Mouse (Mus musculus): ENCODE results near the gene Epo. TPM values are rescaled to one million over a fixed set of nuclear protein-coding genes. Genes with fewer than 3 reads are reported as not detected.
A peak's percentile ranks its signal among the peaks of the same experiment; 100 is the strongest.

Epo gene
- total and polyA plus RNA-seq, 3 experiments, result not detected

DNA sequence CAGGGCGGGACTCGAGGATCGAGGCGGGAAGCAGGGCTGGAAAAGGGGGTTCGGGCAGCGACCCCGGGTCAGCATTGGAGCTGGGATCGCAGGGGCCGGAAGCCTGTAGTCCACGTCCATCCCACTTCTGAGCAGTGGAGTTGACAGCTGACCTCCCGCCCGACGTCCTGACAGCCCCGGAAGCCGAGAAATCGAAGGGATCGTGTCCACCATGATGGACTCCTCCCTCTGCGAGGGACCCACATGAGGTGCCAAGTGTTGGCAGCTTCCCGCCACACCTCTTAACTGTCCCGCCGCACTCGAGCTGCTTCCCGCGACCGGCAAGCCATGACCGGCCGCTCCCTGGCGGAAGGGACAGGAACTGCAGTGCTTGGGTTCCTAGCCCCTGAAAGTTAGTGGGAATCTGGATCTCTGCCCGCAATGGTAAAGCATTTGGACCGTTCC is 30.4 kb downstream of the Epo start:
- peak; percentile 82 for DNase-seq (ENCODE audit: extremely low read depth)
- H3K79me2 ChIP-seq (replicated peaks; ENCODE audit: control insufficient read depth, extremely low read depth, insufficient read depth, poor library complexity, severe bottlenecking), result no peaks in the 10 kb centered on the region; the same call in 1 of the 2 replicates

DNA sequence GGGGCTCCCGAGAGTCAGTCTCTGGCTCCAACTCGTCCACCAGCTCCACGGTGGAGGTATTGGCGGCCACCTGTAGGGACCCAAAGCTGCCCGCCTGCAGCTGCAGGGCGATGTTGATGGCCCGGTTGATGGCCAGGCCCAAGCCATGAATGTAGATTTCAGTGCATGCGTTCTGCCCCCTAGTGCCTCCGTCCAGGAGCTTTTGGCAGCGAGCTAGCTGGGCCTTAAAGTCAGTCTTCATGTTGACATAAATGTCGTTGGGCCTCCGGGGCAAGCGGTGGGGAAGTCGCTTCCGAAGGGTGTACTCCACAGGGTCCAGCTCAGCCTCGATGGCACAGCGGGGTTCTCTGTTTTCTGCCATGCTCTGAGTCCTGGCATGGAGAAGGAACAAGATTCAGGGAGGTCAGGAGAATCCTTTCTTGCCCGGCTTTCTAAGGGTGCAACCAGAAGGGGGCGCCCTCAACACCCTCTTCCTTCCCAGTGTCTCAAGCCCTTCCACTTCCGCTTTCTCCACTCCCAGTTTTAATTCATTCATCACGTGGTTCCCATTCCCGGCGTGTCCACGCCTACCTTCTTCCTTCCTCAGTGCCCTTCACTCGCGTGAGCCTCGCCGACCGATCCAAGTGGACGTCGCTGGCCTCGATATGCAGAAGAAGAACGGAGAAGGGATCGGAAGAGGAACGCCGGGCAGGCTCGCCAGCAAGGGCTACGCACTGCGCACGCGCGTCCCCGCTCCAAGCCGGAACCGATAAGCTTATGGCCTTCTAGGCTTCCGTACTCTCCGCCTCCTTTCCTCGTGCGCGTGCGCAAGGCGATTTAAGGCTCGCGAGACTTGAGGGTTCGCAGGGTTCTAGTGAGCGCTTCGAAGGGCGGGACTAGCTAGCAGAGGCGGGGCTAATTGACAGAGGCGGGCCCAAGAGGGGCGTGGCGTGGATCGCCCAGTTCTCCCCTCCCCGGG is 31.1 kb downstream of the Epo start, which contains the start of gene Pop7:
Pop7 (minus strand) TSS at position 810 of the 958 bp plus-strand sequence.
- Histone ChIP-seq H3K9ac (ENCODE audit: insufficient read depth, low read depth) (peak within 1 kb of the TSS; percentile 90), H3K79me2 (replicated peaks; ENCODE audit: control insufficient read depth, extremely low read depth, insufficient read depth, poor library complexity, severe bottlenecking) (no peaks in the 10 kb centered on the region; the same call in 1 of the 2 replicates), H3K4me3 (replicated peaks in 1 of 3; ENCODE audit: low read depth in 2 of 3, low read length in 2 of 3, poor library complexity in 1 of 3) (peak within 1 kb of the TSS; percentile 76 to 94 (median 79)), H3K4me2 (ENCODE audit: insufficient read depth, low read depth, poor library complexity, severe bottlenecking) (peak within 1 kb of the TSS; percentile 71), H3K4me1 (ENCODE audit: control insufficient read depth in 1 of 2, insufficient read depth in 2 of 2) (peaks cover 2 to 14% of the 10 kb centered on the region in 2 experiments; a peak in 3 of 4 replicates), H3K36me3 (replicated peaks in 1 of 2; ENCODE audit: control insufficient read depth in 1 of 2, insufficient read depth in 1 of 2, low read length in 1 of 2) (peaks cover 0 to 11% of the 10 kb centered on the region in 2 experiments), H3K9me3 (replicated peaks; ENCODE audit: low read length) (peaks cover 3% of the 10 kb centered on the region), H3K27ac (ENCODE audit: insufficient read depth, low read depth) (peak within 1 kb of the TSS; percentile 92), H3K27me3 (replicated peaks) (peaks cover 3% of the 10 kb centered on the region)
- in situ Hi-C loops (cut with MboI; ENCODE audit: low pct_ligation_motif_present, low pct_unique_long_range_greater_than_20kb, low sequenced_read_pairs), result loop anchor here (25.0 kb wide), 1 partner anchor 260 kb away; no protein-coding TSS in a partner anchor
- DNase-seq (ENCODE audit: extremely low read depth), result peak; percentile 100
- dilution Hi-C loops (cut with MboI; ENCODE audit: extremely low pct_ligation_motif_present, extremely low pct_unique_long_range_greater_than_20kb, low sequenced_read_pairs), result no loop called here
- TF ChIP-seq KAT2A (IDR thresholded peaks at IDR 0.05; ENCODE audit: insufficient replicate concordance, low read length), result peak; percentile 86; the same call in 1 of the 2 replicates
- 0 out of 2 replicates have a peak, but pooled peaks have one; percentile 16 for TF ChIP-seq CHD1 (IDR thresholded peaks at IDR 0.05; ENCODE audit: low read depth, low read length)
- peak; percentile 99 for TF ChIP-seq CHD2 (IDR thresholded peaks at IDR 0.05; ENCODE audit: low read length)
- peak; percentile 73; the same call in 1 of the 2 replicates for TF ChIP-seq NELFE (IDR thresholded peaks at IDR 0.05; ENCODE audit: low read depth, low read length)
- TF ChIP-seq ZC3H11A (IDR thresholded peaks at IDR 0.05; ENCODE audit: low read depth, low read length), result no peak
- peak; percentile 91 for TF ChIP-seq USF1 (IDR thresholded peaks at IDR 0.05; ENCODE audit: low read depth, low read length)
- TF ChIP-seq HCFC1 (IDR thresholded peaks at IDR 0.05; ENCODE audit: low read depth, low read length), result peak; percentile 91
- TF ChIP-seq MXI1 (IDR thresholded peaks at IDR 0.05; ENCODE audit: low read depth, low read length), result no peak; the same call in 1 of the 2 replicates
- peak; percentile 67; the same call in 1 of the 2 replicates for TF ChIP-seq TCF12 (IDR thresholded peaks at IDR 0.05; ENCODE audit: low read depth, low read length)
- TF ChIP-seq RAD21 (IDR thresholded peaks at IDR 0.05; ENCODE audit: low read depth, low read length), result no peak; the same call in none of the 2 replicates
- no peak for TF ChIP-seq POLR2AphosphoS2 (IDR thresholded peaks at IDR 0.05; ENCODE audit: low read depth, low read length)
- peak; percentile 87 for TF ChIP-seq USF2 (conservative IDR thresholded peaks at IDR 0.05; ENCODE audit: low read depth, low read length)
- TF ChIP-seq MYC (IDR thresholded peaks at IDR 0.05; ENCODE audit: low read depth, low read length), result peak; percentile 84
- TF ChIP-seq MEF2A (IDR thresholded peaks at IDR 0.05; ENCODE audit: borderline replicate concordance, low read depth, low read length), result peak; percentile 24; the same call in 1 of the 2 replicates
- TF ChIP-seq ELF1 (IDR thresholded peaks at IDR 0.05; ENCODE audit: low read depth, low read length), result peak; percentile 96
- TF ChIP-seq GABPA (IDR thresholded peaks at IDR 0.05; ENCODE audit: insufficient replicate concordance, low read depth, low read length), result no peak; the same call in 1 of the 2 replicates
- TF ChIP-seq MAX (IDR thresholded peaks at IDR 0.05; ENCODE audit: low read length), result peak; percentile 87

More for the DNA sequence above, 30.4 kb downstream of the Epo start:
- Histone ChIP-seq H3K36me3 (replicated peaks in 1 of 2; ENCODE audit: control insufficient read depth in 1 of 2, insufficient read depth in 1 of 2, low read length in 1 of 2) (peaks cover 0 to 11% of the 10 kb centered on the region in 2 experiments), H3K4me1 (ENCODE audit: control insufficient read depth in 1 of 2, insufficient read depth in 2 of 2) (peaks cover 2 to 14% of the 10 kb centered on the region in 2 experiments; a peak in 3 of 4 replicates), H3K4me3 (replicated peaks in 1 of 3; ENCODE audit: low read depth in 2 of 3, low read length in 2 of 3, poor library complexity in 1 of 3) (peak overlapping the region; percentile 71 to 79 (median 72)), H3K27ac (ENCODE audit: insufficient read depth, low read depth) (peak overlapping the region; percentile 42; the same call in 1 of the 2 replicates), H3K9me3 (replicated peaks; ENCODE audit: low read length) (peaks cover 3% of the 10 kb centered on the region), H3K4me2 (ENCODE audit: insufficient read depth, low read depth, poor library complexity, severe bottlenecking) (peak overlapping the region; percentile 71), H3K27me3 (replicated peaks) (peaks cover 6% of the 10 kb centered on the region), H3K9ac (ENCODE audit: insufficient read depth, low read depth) (peak overlapping the region; percentile 58)
- TF ChIP-seq ZKSCAN1 (IDR thresholded peaks at IDR 0.05; ENCODE audit: borderline replicate concordance, low read depth, low read length) (no peak), TCF12 (IDR thresholded peaks at IDR 0.05; ENCODE audit: low read depth, low read length) (no peak), MAZ (IDR thresholded peaks at IDR 0.05; ENCODE audit: low read depth, low read length) (no peak), CTCF (conservative IDR thresholded peaks at IDR 0.05 in 1 of 2, IDR thresholded peaks at IDR 0.05 in 1 of 2; ENCODE audit: low read depth in 2 of 2, low read length in 2 of 2) (peak; percentile 53 to 63), KAT2A (IDR thresholded peaks at IDR 0.05; ENCODE audit: insufficient replicate concordance, low read length) (no peak), IRF4 (IDR thresholded peaks at IDR 0.05; ENCODE audit: low read depth, low read length) (no peak), MXI1 (IDR thresholded peaks at IDR 0.05; ENCODE audit: low read depth, low read length) (peak; percentile 78), PAX5 (IDR thresholded peaks at IDR 0.05; ENCODE audit: low read length) (no peak), POLR2A (IDR thresholded peaks at IDR 0.05; ENCODE audit: low read depth, low read length) (peak; percentile 59; the same call in 1 of the 2 replicates), SIN3A (IDR thresholded peaks at IDR 0.05; ENCODE audit: low read length) (peak; percentile 63; the same call in 1 of the 2 replicates), BHLHE40 (IDR thresholded peaks at IDR 0.05; ENCODE audit: low read depth, low read length) (no peak), E2F4 (IDR thresholded peaks at IDR 0.05; ENCODE audit: insufficient replicate concordance, low read depth, low read length) (peak; percentile 71; the same call in 1 of the 2 replicates), NELFE (IDR thresholded peaks at IDR 0.05; ENCODE audit: low read depth, low read length) (peak; percentile 35; the same call in 1 of the 2 replicates), SMC3 (IDR thresholded peaks at IDR 0.05; ENCODE audit: low read depth, low read length) (peak; percentile 33), USF1 (IDR thresholded peaks at IDR 0.05; ENCODE audit: low read depth, low read length) (no peak), RAD21 (IDR thresholded peaks at IDR 0.05; ENCODE audit: low read depth, low read length) (peak; percentile 6; the same call in 1 of the 2 replicates), RCOR1 (conservative IDR thresholded peaks at IDR 0.05; ENCODE audit: low read depth, low read length) (no peak), JUN (IDR thresholded peaks at IDR 0.05; ENCODE audit: insufficient read depth, low read depth, low read length) (no peak), TBP (conservative IDR thresholded peaks at IDR 0.05; ENCODE audit: low read depth, low read length) (0 out of 2 replicates have a peak, but pooled peaks have one; percentile 20), JUND (conservative IDR thresholded peaks at IDR 0.05; ENCODE audit: low read depth, low read length) (no peak), POLR2AphosphoS2 (IDR thresholded peaks at IDR 0.05; ENCODE audit: low read depth, low read length) (peak; percentile 52; the same call in 1 of the 2 replicates), MAX (IDR thresholded peaks at IDR 0.05; ENCODE audit: low read length) (peak; percentile 87), ZC3H11A (IDR thresholded peaks at IDR 0.05; ENCODE audit: low read depth, low read length) (no peak), MYC (IDR thresholded peaks at IDR 0.05; ENCODE audit: low read depth, low read length) (peak; percentile 70), UBTF (IDR thresholded peaks at IDR 0.05; ENCODE audit: low read depth, low read length) (no peak; the same call in 1 of the 2 replicates)
- in situ Hi-C loops (cut with MboI; ENCODE audit: low pct_ligation_motif_present, low pct_unique_long_range_greater_than_20kb, low sequenced_read_pairs) (loop anchor here (25.0 kb wide), 1 partner anchor 260 kb away; no protein-coding TSS in a partner anchor), dilution Hi-C loops (cut with MboI; ENCODE audit: extremely low pct_ligation_motif_present, extremely low pct_unique_long_range_greater_than_20kb, low sequenced_read_pairs) (no loop called here)
